Mouse (Mus musculus) cortical plate, adult 2 months (tissue): ENCODE results near the gene Nceh1.

Experiments
- CTCF ChIP-seq: fragments of 200-500 bp; IDR thresholded peaks from 2 replicates; pipeline ENCODE4 v1.5.1; 2011; ENCODE audit warnings: mild to moderate bottlenecking, control low read depth, low read length; ENCODE audit not compliant: insufficient read depth; ENCODE audit errors: extremely low read depth
- POLR2A ChIP-seq: fragments of 200-500 bp; IDR thresholded peaks from 2 replicates; pipeline ENCODE4 v1.6.1; 2011; ENCODE audit warnings: mild to moderate bottlenecking, low read length, control low read depth; ENCODE audit not compliant: insufficient read depth; ENCODE audit errors: extremely low read depth

DNA sequence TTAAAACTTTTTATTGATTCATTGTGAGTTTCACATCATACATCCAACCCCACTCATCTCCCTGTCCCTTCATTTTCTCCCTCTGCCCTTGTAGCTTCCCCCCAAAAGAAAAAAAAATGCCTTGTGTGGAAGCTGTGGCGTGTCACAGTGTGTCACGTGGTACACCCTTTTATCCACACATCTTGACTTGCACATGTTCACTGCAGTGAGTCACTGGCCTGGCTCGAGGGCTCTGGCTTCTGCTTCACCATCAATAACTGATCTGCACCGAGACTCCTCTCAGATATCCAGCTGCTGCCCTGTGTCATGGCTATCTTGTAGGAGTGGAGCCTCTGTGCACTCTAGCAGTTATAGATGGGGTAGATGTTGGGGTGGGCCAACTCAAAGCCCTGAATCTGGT is 12.4 kb downstream of the Nceh1 start:
- TF ChIP-seq CTCF (no peak), POLR2A (no peak)
